Mouse (Mus musculus): ENCODE measurements at regions not wholly inside any gene's neighbourhood (a gene's known extent, or its start where the extent isn't known, plus 50 kb on each side); places are given as distances from the start of the nearest gene placed in this dataset.

DNA sequence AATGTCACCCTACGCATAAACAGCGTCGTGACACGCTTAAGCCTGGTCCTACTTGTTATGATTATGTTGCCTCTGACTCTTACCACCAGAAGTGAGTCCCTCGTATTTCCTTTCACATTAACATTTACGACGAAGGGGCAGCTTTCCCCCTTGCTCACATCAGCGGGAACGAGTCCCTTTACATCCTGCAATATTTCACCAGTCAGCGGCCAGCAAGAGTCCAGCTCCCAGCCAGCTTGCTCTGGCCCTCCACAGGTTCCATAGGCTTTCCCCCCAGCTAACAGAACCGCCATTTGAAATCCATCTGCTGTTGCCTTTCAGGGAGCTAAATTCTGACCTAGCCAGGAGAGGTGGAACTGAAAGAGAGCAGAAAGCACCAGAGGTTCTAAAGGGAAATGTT, 342.5 kb downstream of the Lmo4 start:
- TF ChIP-seq EP300 (IDR thresholded peaks at IDR 0.05; ENCODE audit: low read depth) = no peak
- no peak for TF ChIP-seq CTCF (IDR thresholded peaks at IDR 0.05; ENCODE audit: low read depth)
